Mouse (Mus musculus): Measurements from ENCODE around the gene Olfr67.
"Not testable (repeated sequence)": the region's sequence is repeated elsewhere in the genome, so short reads cannot be mapped to it uniquely, and the experiment has no call there.

Gene Olfr67

GRCm38 (mm10) chr7:103767687-103768086 is 23.9 kb downstream of the Olfr67 start:
- DNase-seq, result not testable (repeated sequence)

GRCm38 (mm10) chr7:103762212-103762611 is 29.4 kb downstream of the Olfr67 start:
- not testable (repeated sequence) for DNase-seq

GRCm38 (mm10) chr7:103757233-103757632 is 34.4 kb downstream of the Olfr67 start, which contains the start of gene Olfr630:
TSS of gene Olfr630 (minus strand) at chr7:103757333.
- no peak for DNase-seq

- DNase-seq, result no peak
Observed at GRCm38 (mm10) chr7:103744843-103745242, 46.8 kb downstream of the Olfr67 start, which contains the start of gene Olfr629. TSS of gene Olfr629 (minus strand) at chr7:103744943.

All from thymus, postnatal 25 days (tissue).